Mouse (Mus musculus) spleen, postnatal 14 days (tissue): ENCODE measurements at regions not wholly inside any gene's neighbourhood (a gene's known extent, or its start where the extent isn't known, plus 50 kb on each side); places are given as distances from the start of the nearest gene placed in this dataset.

Experiments
- DNase-seq, 2 experiments: peaks; one replicate each; pipeline ENCODE4 v3.0.0; 2021 to 2022; ENCODE audit warnings: low spot score in 2 of 2

DNA sequence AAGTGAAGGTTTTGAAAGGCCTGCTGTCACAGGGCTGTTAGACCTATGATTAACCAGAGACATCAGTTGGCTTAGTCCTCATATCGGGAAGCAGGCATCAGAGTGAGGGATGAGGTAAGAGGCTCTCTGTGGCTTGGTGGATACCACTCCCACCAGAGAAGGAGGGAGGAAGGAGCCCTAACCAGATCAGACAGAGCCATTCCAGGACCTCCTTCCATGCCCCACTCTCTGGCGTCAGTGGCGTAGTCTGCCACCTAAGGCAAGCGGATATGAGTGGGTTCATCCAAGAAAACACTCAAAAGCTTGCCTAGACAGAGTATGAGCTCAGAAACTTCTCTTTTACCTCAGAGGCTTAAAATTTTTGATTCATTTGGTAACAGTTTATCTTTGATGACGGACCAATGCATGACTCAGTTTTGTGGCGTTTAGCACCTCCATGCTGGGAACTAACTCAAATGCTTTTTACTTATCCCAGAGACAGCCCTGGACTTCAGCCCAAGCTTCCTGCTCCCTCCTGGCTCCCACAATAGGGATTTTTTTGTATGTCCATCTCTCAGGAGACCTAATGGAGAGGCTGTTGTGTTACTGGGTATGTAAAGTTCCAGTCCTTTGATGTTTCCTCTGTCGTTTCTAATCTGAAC is 367.5 kb upstream of the Rasgrp1 start:
- DNase-seq: no peak

DNA sequence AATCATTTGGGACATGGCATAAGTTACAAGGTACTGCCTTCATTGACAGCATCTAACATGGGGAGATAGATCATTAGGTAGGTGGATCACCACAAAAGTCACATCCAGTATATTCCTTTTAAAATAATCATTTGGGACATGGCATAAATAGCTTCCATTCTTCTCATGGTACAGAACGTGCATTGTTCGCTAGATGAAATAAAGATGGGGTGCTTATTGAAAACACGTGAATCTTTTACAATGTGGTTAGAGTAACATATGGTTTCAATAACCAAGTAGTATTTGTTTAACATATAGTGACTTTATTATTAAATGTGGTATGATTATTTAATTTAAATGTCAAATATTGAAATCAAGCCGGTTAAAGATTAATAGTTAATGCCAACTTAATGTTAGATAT is 381.3 kb upstream of the Rasgrp1 start:
- no peak for DNase-seq

DNA sequence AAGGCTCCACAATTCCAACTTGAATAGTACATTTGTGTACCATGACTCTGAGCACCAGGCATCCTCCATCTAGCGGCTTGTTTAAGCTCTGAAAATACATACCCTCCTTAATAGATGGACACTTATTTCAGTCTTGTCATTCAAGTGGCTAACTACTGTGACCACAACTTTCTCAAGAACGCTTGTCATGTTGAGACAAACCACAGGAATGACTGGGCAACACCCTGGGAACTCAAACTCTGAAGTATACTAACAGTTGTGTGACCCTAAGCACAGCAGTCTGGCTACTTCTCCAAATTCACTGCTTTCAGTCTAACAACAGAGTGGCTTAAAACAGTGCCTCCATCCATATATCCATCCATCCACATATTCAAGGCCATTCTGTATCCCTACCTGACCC is 380.4 kb upstream of the Thbs1 start:
- no peak for DNase-seq

DNA sequence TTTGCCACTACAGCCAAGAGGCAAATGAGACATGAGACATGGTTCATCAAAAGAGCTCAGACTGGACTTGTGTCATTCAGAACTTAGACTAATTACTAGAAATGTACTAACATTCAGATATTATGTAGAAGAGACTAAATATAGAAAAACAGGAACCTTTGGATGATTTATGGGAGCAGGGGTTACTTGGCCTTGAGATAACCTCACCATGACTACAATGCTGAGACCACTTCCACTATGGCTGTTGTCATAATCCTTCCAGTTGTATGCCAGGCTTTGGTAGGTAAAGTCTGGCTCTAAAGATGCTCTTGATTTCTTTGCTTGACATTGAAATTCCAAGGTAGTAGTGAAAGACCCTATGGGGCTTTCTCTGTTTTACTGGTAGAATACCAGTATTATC is 369.3 kb upstream of the Thbs1 start:
- no peak for DNase-seq

DNA sequence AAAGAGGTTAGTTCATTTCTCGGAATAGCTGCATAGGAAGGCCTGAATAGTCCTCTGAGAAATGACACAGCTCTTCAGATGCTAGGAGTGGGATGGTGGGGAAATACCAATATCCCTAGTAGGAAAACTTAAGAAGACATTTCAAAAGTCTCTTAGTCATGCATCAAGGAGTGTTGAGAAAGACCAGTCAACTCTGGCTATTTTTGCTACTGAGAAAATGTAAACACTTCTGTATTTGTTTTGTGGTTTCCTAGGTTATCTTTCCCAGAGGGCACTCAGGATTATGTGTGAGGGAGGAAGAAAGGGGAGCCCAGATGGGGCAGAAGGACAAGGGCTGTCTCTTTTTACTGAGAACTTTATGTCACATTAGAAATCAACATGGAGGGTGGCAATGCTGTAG is 367.8 kb upstream of the Thbs1 start:
- no peak for DNase-seq

DNA sequence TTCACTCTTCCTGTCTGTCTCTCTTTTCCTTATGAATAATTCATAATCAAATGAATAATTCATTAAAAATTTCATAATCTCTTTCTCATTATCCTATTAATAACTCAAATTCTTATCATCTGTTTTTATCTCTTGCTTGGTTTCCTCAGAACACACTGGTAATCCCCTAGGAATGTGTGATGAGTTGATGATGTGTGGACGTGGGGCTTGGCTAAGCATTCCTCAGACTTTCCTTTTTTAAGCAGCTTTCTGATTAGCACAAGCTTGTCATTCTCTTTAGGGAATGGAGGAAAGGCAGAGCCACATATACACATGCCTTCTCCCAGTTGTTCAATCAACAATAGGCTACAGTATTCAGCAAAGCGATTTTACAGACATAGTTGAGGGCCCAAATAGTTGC is 365.9 kb upstream of the Thbs1 start:
- DNase-seq: no peak

DNA sequence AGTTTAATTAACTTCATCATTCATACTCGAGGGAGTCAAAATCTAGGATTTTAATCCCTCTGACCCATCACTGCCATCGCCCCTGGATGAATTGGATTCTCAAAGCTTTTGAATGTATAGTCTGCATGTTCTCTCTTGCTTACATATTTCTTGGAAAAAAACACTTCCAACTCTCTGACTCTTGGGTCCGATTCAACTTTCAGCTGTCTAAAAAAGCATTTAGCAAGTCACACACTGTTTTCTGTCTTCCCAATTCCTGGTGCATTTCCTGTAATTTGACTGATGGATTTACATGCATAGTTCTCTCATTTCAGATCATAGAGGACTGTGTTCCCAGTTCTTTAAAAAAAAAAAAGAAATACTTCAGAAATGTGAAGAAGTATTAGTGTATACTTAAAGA is 364.5 kb upstream of the Thbs1 start:
- no peak for DNase-seq

DNA sequence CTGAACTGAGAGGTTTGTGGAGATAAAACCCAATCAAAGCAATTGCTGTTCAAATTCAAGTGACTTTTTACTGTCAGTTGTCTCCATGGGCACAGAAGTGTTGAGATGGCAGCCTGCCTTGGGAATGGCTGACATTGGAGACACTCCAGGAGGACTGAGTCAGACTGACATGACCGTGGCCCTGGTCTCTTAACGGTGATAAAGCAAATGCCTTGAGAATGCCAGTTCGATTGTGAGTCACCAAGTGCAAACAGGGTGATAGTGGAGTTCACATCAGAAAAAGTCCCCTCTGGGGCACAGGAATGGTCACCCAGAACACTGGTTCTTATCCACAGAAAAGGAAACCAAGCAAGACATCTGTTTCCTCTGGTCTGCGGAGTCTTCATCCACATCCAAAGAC is 362.8 kb upstream of the Thbs1 start:
- DNase-seq: no peak

DNA sequence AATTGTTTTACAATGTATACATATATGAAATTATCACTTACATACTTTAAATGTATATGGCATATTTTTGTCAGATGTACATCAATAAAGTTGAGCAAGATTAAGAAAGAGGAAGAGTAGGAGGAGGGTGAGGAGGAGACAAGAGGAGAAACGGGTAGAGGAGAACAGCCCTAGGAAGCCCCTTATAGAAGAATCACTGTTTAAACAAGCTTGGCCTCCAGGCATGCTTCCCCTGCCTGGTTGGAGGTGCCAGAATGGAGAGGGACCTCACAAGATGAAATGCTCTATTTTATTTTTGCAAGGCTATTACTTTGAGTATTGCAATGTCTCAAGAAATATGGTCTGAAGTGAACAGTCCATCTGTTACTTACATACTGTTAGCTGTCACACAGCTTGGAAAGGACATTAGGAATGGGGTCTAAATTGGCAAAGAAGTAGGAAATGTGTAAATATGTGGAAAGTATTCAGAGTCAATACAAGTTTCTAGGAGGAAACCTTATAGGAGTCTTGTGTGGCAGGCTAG is 352.1 kb upstream of the Thbs1 start:
- no peak for DNase-seq

DNA sequence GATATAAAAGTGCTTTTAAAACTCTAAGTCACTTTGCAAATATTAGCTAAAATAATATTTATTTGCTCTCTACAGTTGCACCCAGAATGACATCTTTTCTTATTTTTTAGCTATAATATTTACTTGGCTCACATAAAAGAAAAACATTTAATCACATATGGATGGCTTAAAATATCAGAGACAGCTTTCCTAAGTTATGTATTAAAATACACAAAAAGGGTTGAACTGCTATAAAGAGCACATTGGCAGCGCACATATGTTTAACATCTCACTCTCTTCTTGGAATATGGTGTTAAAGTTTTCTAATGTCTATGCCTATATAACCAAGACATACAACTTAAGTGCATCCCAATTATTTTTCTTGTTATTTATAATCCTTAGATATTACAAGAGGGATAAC is 348.0 kb upstream of the Thbs1 start:
- no peak for DNase-seq

DNA sequence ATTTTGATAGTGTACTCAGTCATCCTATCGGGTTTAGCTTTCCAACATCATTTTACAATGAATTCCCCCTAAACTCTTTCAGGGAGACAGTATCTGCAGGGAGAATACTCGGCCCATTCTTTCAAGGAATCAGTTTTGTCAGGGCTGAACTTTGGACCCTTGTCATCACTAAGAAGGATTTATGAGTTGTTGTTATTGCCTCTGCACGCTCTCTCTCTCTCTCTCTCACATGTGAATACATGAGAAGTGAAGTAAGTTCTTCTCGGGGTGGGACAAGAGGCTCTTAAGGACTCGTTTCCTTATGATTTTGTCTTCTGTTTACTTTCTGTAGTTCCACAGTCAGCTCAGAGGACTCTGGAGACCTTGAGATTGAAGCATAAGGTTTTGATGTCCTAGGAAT is 346.1 kb upstream of the Thbs1 start:
- no peak for DNase-seq

DNA sequence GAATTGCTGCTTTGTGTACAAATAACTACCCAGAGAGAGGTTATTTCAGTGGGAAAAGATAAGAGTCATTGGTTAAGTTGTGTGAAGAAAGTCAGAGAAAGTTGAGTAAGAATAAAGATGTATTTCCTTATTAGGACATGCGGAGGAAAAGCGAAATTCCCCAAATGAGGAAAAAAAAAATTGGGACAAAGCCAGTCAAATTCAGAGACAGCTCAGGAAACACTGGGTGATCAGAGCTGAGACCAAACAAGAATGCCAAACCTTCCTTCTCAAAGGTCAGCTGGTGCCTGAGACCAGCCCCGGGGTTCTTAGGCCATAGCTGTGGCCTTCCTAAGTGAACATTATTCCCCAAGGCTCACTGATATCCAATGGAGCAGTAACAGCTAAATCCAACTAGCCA is 345.2 kb upstream of the Thbs1 start:
- no peak for DNase-seq

DNA sequence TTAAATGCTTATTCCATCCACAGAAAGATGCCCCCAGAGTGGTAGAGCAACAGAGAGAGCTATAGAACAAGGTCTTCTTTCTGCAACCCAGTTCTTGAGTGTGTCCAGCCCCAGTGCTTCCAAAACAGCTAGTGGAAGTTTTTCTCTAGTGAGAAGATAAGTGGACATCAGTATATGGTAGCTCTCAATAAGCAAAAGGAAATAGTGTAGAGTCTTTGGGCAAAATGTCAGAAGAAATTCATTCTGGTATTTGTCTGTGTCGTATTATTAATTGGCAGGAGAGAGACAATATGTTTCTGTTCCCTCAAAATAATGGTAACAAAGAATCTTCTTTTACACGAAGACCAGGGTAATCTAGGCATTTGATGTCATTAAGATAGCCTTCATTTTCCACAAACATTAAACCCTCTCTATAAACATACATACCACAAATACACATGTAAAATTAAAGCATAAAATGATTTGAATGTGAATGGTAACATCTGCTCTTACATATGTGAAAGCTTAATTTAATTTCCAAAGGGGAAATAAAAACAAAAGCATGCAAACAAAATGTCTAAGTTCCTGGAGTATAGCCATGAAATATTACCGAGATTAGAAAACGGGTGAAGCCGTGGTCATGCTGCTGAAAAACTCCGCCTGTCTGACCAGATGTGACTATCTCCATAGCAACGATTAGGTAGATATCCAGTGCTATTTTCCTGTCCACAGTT is 342.1 kb upstream of the Thbs1 start:
- DNase-seq: no peak

DNA sequence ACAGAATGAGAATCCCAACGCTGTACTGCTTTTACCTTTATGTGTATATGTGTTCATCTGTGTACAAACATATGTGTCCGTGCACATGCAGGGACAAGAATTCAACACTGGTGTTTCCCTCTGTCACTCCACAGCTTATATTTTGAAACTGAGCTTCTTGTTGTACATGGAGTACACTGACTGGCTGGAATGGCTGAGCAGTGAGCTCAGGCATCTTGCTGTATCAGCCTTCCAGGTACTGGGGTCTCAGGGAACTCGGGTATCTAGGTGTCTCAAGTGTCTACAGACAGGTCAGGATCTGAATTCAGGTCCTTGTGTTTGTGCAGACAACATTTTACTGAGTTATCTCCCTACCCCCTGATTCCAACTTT is 341.6 kb upstream of the Thbs1 start:
- DNase-seq: no peak

DNA sequence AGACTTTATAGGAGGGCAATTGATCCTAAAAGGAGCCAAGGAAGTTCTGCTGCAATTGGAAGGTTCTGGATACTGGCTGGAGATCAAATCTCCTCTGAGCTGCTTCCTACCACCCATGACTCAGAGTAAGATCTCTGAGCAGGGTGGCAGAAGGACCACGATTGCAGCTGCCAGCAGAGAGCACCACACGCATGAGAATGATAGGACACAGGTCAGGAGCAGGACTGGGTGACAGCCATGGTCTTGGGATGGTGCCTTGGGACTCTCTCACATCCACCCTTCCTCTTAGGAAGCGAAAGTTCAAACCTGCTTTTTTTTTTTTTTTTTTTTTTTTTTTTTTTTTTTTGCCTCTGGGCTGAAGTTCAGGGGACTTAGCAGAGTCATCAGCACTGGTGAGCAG is 331.4 kb upstream of the Thbs1 start:
- DNase-seq: no peak

DNA sequence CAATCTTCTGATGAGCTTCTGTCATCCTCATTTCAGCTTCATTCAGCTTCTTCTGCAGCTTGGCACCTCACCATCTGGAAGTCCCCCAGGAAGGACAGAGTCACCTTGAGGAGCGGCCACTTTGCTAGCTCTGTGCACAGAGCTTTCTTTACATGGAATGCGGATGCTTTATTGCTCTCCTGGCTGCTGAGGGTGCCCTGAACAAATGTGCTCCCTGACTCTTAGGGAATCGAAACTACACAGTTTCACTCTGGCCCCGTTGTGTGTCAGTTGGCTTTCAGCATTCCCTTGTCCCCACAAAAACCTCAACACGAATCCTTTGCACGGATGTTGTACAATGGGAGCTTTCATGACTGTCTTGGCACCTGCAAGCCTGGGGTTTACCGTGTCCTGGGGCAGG is 330.9 kb upstream of the Thbs1 start:
- no peak for DNase-seq

DNA sequence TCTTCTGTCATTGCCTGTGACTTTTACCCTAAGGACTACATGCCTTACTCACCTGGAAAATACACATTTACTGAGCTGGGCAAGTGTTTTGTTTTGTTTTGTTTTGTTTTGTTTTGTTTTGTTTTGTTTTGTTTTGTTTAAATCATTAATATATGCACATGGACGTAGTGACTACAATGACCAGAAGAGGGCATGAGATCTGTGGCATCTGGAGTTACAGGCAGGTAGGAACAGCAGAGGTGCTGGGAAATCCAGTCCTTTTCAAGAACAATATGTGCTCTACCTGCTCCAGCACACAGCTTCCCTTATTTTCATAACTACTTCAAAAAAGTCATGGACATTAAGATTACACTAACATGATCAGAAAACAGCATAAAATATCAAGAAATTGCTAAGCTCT is 324.4 kb upstream of the Thbs1 start:
- DNase-seq: no peak

DNA sequence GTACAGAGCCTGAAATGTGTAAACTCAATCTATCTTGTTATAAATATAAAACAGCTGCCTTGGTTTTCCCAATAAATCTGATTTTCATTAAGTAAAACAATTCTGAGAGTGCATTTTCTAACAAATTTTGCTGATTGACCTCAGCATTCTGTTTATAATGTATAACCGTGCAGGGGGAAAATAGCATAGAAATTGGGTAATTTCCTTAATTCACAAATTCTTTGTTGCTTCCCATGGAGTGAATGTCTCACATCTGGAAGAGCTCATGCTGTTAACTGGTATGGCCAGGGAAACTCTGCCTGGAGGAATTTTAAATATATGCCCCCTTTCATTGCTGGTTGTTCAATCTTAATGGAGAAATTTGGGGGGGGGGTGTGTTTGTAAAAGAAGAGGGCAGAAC is 317.4 kb upstream of the Thbs1 start:
- no peak for DNase-seq

DNA sequence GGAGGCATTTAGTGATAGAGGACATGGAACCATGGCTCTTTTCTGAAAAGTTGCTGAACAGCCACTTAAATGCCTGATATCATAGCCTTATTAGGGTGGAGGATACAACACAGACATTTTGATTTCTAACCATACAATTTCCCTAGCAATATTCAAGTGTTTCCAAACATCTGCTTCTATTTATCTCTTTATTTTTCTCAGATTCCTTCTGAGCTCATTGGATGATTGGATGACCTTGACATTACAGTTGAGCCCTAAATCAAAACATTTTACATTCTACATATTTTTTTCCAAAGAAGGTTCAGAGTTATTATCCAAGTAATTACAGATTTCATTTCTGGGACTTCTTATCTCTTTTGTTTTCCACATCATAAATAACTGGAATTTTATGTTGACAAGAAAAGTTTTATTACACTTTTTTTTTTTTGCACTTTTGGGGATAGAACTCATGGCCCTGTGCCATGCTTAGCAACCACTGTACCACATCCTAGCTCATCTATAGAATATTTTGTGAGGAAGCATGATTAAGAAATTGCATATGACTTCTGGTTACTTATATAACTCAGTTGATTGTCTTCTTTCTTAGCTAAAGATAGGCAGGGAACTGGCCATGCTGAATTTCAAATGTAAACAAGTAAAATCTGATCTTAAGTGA is 309.6 kb upstream of the Thbs1 start:
- no peak for DNase-seq

DNA sequence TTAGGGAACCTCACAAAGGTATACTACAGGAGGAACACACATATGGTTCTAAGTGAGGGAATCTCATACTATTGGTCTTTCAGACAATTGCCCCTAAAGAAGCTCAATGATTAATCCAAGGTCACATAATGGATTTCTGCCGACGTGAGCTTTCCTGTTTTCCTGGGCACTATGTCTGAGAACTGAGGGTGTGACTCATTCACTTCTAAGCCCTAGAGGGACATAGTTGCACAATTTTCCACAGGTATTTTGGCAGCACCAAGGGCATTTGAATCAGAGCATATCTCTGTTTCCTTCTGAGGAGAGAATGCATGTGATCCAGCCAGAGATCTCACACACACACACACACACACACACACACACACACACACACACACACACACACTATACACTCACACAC is 309.0 kb upstream of the Thbs1 start:
- DNase-seq: no peak

DNA sequence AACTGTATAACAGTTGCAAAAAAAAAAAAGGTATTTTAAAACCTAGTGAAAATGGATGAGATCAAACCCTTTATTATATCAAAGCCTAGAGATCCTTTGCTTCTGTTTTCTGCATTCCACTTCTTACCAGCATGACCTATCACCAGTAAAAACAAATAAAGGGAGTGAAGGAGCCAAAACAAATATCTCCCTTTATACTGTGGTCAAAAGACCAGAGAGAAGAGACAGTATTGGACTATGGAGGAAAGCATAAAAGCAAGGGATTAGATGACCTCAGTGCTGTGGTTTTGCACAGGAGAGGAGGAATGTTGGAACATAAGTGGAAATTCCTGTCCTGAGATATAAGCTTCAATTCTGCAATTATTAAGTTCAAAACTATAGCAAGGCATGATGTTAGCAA is 307.0 kb upstream of the Thbs1 start:
- no peak for DNase-seq

DNA sequence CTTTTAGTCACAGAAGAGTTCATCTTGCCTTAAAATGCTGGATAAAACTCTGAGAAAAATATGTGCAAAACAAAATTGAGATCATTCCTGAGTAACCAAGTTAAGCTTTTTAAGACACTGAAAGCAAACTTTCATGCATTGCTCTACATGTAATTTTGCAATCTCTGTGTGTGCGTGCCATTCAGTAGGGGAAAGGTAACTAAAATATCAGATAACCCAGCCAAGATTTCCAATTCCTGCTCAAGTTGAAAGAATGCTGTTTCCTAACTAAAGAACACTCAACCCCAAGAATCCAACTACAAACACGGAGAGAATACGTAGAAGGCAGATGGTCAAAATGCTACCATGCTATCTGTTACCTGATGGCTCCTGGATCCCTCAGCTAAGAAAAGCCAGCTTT is 304.6 kb upstream of the Thbs1 start:
- DNase-seq: no peak

DNA sequence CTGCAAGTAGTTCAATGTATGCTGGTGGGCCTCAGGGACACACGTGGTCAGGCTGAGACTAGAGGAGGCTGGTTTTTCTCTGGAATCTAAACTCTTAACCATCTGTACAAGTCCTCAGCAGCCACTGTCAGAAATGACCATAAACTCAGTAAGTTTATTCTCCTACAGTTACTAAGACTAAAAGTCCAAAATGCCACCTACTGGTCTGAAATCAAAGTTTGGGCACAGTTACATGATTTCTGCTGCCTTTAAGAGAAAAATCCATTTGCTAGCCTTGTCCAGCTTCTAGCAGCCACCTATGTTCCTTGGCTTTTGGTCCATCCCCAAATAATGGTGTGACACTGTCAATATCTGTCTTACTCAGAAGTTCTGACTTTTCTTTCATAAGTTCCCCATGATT is 300.2 kb upstream of the Thbs1 start:
- DNase-seq: no peak
